Mouse (Mus musculus): Measurements from ENCODE around the gene Rbm26.

The Rbm26 gene

DNA sequence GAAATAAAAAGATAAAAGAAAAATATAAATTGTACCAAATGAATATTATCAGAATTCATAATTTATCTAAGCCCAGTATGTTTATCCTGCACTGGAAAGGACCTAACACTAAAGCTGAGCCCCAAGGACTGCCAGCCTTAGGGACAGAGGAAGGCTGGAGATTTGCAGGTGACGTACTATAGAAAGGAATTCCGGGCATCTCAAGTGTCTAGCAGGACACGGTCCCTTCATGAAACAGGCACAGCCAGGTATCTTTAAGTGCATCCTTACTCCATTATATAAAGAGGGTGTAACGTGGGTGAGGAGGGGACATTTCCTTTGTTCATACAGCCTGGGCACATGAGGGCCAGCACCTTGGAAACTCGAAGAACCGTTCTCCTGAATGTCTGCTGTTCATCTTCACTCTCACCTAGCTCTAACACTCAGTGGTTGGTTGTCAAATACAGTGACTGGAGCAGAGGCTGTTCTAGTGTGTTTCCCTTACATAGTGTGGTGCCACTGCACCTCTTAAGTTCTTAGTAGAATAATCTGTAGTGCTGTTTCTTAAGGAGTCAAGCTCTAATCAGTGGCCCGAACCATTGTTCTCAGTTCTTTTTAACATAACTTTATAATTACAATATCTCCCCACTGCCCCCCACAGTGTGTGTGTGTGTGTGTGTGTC, 91.7 kb downstream of the Rbm26 start:
- no peak for DNase-seq (ENCODE audit: low spot score)

DNA sequence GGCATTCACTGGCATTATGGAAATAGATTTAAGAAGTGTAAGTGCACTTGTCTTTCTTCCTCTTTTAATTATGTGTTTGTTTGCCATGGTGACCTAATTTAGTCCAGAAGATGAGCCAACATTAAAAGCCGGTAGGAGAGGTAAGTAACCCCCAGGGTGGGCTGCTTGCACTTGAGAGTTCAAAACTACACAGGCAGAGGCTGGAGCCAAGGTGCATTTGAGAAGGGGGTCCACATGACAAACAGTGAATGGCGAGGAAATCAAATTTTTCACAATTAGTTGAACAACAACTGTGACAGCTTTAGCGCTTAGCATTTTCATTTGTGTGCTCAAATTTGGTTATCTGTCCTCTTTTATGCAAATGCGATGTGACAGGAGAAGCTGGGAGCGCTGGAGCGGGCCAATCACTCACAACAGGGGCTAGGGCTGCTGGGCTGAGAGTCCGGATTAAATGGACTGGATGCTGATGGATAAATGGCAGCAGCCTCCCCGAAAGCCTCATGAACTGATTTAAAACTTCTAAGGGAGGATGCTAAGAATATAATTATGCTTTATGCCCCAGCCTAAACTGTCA, 92.3 kb downstream of the Rbm26 start:
- no peak for DNase-seq (ENCODE audit: low spot score)

DNA sequence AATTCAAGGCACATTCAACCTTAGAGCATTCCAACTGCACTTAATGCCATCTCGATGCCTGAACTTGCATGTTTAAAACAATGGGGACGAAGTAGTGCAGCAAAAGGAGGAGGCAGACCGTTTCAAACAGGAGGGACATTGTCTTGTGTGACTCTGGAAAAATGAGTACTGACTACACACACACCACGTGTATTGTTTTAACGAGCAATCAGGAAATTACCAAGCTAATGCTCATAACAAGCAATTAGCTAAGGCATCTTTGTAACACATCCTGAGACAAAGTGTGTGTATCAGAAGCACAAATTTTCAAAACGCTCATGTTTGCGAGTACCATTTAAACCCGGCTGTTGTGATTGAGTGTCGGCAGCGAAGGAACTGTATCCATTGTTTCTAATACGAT, 93.0 kb downstream of the Rbm26 start:
- DNase-seq (ENCODE audit: low spot score): no peak

DNA sequence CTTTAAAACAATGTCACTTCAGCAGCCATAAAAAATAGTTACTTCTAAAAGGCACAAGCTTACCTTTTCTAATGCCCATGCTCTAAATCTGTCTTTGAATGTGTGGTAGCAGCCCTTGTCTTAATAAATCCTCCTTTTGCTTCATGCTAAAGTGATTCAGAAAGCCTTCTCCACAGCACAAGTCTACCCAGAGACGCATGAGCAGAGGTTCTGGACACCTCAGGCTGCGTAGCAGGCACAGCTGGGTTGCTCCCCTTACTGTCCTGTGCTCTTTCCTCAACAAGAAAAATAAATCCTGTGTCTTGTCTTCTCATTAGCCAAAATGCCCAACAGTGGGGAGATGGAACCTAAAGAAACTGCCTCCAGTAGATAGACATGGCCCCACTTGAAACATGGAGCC, 102.4 kb downstream of the Rbm26 start:
- DNase-seq (ENCODE audit: low spot score): no peak

DNA sequence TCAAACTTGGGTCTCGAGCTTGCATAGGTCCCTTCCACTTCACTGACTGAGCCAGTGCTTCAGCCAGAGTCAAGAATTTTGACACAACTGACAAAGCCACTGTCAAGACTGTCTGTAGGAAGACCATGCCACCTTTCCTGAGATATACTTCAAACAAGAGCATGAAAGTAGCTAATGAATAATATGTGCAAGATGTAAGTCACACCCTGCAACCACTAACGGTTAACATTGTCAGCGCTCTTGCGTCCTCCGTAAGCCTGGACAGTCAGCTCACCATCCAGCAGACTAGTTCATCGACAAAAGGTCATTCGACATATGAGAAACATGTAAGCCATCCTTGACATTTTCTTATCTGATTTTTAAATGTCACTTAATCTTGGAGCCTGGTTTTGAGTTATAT, 102.8 kb downstream of the Rbm26 start:
- DNase-seq (ENCODE audit: low spot score): no peak

DNA sequence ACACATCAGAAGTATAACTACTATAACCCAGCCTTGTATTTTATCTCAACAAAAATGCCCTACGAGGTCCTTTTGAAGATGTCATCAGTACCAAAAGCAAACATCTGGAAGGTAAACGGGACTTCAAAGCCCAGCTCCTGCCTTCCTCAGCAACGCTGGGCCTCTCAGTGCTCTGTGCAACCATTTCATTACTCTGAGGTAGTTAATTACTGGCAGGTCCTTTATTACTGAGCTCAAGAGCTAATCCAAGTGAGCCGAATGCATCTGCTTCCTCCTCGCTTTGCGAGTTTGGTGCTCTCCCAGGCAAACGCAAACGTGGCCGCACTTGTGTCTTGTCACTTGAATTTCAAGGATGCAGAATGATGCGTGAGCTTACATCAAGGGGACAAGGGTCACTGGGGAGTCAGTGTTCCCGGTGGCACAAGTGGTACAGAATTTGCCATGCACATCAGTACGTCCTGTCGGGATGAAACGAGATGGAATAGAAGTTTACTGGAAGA, 106.1 kb downstream of the Rbm26 start:
- DNase-seq (ENCODE audit: low spot score): no peak

DNA sequence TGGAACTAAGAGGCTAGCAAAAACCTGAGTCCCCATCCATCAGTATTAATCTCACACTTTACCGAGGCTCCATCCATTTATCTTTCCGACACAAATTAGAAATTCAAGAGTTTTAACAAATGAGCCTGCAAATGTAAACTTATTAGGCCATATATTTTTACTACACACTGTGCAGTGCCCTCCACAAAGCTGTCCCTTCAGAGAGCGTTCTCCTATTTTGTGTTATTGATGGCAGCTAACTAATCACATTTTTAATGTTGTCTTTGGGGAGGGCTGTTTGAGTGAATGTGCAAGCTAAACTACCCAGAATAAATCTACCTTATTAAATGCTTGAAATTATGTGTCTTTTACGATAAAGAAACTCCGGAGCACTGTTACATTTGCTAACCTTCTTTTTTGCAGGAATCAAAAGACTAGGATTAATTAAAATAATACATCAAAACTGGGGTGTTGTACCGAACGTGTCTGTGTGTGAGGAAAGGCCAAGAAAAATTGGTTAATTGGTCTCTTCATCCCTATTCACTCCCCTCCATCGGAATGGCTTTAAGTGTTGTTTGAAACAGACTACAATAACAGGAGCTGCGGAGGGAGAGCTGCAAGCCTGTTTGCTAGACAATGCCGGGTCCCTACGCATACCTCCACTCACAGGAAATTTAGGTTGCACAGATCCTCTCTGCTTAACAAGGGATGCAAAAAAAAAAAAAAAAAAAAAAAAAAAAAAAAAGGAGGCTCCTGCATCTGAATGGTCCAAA, 106.7 kb downstream of the Rbm26 start:
- no peak for DNase-seq (ENCODE audit: low spot score)

DNA sequence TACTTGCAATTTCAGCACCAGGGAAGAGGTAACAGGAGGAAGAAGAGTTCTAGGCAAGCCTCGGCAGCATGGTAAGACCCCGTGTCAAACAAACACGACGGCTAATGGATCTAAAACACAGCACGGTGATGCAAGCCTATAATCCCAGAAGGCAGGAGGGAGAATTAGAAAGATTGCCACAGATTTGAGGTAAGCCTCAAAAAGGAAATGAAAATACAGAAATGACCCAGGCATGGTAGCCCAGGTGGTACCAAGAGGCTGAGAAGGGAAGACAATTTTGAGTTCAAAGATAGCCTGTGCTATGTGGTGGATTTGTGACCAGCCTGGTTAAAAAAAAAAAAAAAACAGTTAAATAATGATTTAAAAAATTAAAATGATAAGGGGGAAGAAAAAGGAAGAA, 109.1 kb downstream of the Rbm26 start:
- DNase-seq (ENCODE audit: low spot score): no peak

DNA sequence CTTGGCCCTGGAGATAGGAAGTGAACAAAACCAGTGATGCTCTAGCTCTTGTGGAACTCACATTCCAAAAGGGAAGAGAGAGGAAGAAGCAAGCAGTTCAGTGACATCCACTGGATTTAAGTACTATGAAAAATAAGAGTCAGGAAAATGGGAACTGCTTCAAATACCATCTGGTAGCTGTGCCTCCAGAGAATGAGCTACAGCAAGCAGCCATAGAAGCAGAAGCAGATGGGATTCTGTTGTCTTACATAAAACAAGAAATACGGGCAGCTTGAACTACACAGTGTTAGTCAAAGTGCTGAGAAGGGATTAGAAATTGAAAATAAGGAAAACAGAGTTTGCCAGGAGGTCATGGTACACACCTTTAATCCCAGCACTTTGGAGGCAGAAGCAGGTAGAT, 112.9 kb downstream of the Rbm26 start:
- DNase-seq (ENCODE audit: low spot score): no peak

DNA sequence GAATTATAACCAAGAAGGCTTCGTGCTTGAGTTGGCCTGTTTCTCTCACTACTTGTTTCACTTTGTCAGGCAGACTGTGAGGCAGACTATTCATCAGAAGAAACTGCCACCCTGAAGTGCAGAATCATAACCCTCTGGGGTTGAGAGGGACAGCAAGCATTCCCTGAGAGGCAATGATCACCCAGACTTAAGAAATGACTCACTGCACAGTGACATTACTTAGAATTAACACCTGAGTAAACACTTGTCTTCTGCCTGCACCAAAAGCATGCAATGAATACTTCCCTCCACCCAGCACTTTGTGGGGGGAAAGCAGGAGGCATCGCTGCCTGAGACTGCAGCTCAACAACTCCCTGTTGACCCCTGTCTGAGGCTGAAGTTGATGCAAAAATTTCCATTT, 115.9 kb downstream of the Rbm26 start:
- no peak for DNase-seq (ENCODE audit: low spot score)

DNA sequence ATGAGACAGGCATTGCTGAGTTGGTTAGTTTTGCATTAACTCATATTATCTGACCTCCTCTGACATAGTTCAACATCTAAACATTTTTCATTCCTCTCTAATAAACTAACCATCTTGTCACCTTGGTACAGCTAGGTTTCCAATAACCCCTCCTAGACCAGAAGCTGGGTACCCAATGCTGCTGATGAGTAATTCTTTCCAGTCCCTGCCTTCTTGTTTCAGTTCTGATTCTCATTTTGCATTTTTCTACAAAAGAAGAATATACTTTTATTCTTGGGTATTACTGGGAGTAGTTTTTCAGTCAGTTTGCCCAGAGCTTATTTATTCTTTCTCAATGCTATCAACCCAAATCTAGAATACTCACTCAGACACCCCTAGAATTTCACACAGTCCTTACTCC, 119.2 kb downstream of the Rbm26 start:
- no peak for DNase-seq (ENCODE audit: low spot score)
